Mouse (Mus musculus) lung, postnatal 0 days (tissue): ENCODE data around the gene Rasgrp2.

Experiments used
- CTCF ChIP-seq: IDR thresholded peaks from 2 replicates; pipeline ENCODE4 v1.5.1; 2016; ENCODE audit warnings: antibody characterized with exemption, mild to moderate bottlenecking
- EP300 ChIP-seq: IDR thresholded peaks from 2 replicates; pipeline ENCODE4 v1.6.1; 2016; ENCODE audit warnings: antibody characterized with exemption, mild to moderate bottlenecking, control low read depth

- no peak for TF ChIP-seq CTCF
- no peak for TF ChIP-seq EP300
Measured at GRCm38 (mm10) chr19:6376643-6377042, 22.5 kb upstream of the Rasgrp2 start.
